In the genomic region with DNA sequence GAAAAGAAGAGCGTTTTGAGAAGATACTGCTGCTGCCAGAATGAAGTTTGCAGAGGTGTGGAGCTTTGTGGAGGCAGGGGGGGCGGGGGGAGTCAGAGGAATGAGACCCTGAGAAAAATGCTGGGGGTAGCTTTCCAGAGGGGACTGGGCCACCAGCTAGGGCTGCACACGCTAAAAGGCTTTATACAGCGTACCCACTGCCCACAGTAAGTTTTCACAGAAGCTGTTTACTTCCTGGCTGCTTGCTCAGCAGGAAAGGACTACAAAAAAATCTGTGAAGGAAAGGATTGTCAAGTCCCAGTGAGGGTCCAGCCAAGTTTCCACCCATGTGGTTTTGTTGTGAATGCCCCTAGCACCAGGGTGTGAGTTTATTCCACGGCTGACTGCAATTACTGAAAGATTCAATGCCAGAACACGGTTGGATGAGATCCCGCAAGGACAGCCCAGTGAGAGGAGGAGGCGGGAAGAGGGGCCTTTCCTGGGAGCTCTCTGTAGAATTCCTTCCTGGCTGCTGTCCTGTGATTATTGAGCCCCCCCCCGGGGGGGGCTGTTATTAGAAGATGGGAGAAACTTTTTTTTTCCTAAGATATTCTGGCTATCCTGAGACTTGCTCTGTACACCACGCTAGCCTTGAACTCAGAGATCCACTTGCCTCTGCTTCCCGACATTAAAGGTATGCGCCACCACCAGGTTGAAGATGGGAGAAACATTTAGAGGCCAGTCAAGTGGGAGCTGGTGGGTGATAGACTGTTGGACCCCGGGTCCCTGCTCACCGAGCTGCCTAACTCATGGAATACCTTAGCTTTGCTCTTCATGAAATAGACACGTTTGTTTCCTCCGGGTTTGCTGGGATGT, we compare ENCODE assay signal across 10 mouse cellular contexts. TPM values are rescaled to one million over a fixed set of nuclear protein-coding genes. Genes with fewer than 3 reads are reported as not detected.
DNase-seq lines count a peak whose midpoint lies in the region; ATAC-seq and TF ChIP-seq lines count a peak whose summit lies in the region.
"Had no signal": no experiment of that assay in that cellular context is flagged by ENCODE, and none has a peak within 500 bp of the region (broad histone marks: within the 10 kb centered on the region; RNA-seq: fewer than 3 reads in every experiment).

No protein-coding gene starts in this region.

- peak overlapping the region; percentile 30; the same call in 1 of the 2 replicates for H3K4me3 ChIP-seq in testis, adult 2 months (ENCODE audit: control insufficient read depth, low read depth, low read length)
- no peak overlapping the region for H3K4me3 ChIP-seq in neural tube, embryonic 15.5 days (replicated peaks)
- H3K4me3 ChIP-seq: heart, adult 2 months had no signal

- H3K4me1 ChIP-seq in testis, adult 2 months (ENCODE audit: control insufficient read depth, insufficient read depth, low read length), result peaks cover 12% of the 10 kb centered on the region
- H3K4me1 ChIP-seq in neural tube, embryonic 15.5 days, result peaks cover 12% of the 10 kb centered on the region; the same call in 1 of the 2 replicates

- H3K36me3 ChIP-seq in testis, adult 2 months (ENCODE audit: control insufficient read depth, insufficient read depth, low read length), result no peaks in the 10 kb centered on the region
- no peaks in the 10 kb centered on the region for H3K36me3 ChIP-seq in neural tube, embryonic 15.5 days

- H3K9ac ChIP-seq in neural tube, embryonic 15.5 days (replicated peaks), result no peak overlapping the region

- no peak for TF ChIP-seq CTCF in testis, adult 2 months (IDR thresholded peaks at IDR 0.05; ENCODE audit: control insufficient read depth, insufficient read depth, insufficient replicate concordance, low read depth, low read length)

- H3K9me3 ChIP-seq in neural tube, embryonic 15.5 days (replicated peaks), result no peaks in the 10 kb centered on the region

- WGBS in neural tube, embryonic 15.5 days, result 41% methylated on average over 16 of the region's 16 CpGs

- no peaks in the 10 kb centered on the region for H3K27me3 ChIP-seq in testis, adult 2 months (ENCODE audit: control insufficient read depth, insufficient read depth, low read length)
- H3K27me3 ChIP-seq in neural tube, embryonic 15.5 days (replicated peaks), result no peaks in the 10 kb centered on the region

- DNase-seq in cerebellum, adult 18-20 months, result peak; percentile 6 to 7
- no peak for DNase-seq in cerebellum, adult 8-10 months
- DNase-seq in testis, postnatal 14 days (ENCODE audit: low spot score), result no peak
- DNase-seq in left cerebral cortex, adult 11 months (ENCODE audit: low spot score), result peak; percentile 22
- no peak for DNase-seq in liver

- peak; percentile 85 for ATAC-seq in neural tube, embryonic 15.5 days (ENCODE audit: low FRiP score)
- no peak for ATAC-seq in megakaryocyte progenitor cell, adult 5-6 weeks (replicated peaks; ENCODE audit: poor library complexity)

- no peak overlapping the region for H3K27ac ChIP-seq in testis, adult 2 months (ENCODE audit: control insufficient read depth, insufficient read depth, low read depth, low read length)
- no peak overlapping the region for H3K27ac ChIP-seq in neural tube, embryonic 15.5 days (replicated peaks)
- H3K27ac ChIP-seq: heart, adult 2 months; macrophage had no signal

- TF ChIP-seq POLR2A in testis, adult 2 months (IDR thresholded peaks at IDR 0.05; ENCODE audit: control insufficient read depth, low read depth, low read length), result no peak

- H3K4me2 ChIP-seq in neural tube, embryonic 15.5 days, result 0 out of 2 replicates have a peak overlapping the region, but pooled peaks have one; percentile 13

RNA-seq across cellular contexts. Expression of gene Il21, which starts 49.8 kb away (rescaled TPM):
- polyA plus RNA-seq in testis, adult 2 months (2012; rRNA removed), result 0.06 and 0.10 TPM in 2 replicates
- not detected in 2 replicates for polyA plus RNA-seq in neural tube, embryonic 15.5 days (2015; fragmentation: Nextera tagmentation; extraction: Ambion mirVana)
- not detected in 2 replicates for total RNA-seq in megakaryocyte progenitor cell, adult 5-6 weeks (2015)
- total RNA-seq in megakaryocyte progenitor cell, adult 5-6 weeks (2017), result not detected in 2 replicates
- total RNA-seq: heart, adult 2 months had no signal
- polyA plus RNA-seq: heart, adult 2 months; macrophage had no signal

RNA-seq across cellular contexts. Expression of gene Il2, which starts 56.9 kb away (rescaled TPM):
- polyA plus RNA-seq in testis, adult 2 months (2012; rRNA removed), result not detected in 2 replicates
- 0.23 and 0.68 TPM in 2 replicates for polyA plus RNA-seq in neural tube, embryonic 15.5 days (2015; fragmentation: Nextera tagmentation; extraction: Ambion mirVana)
- total RNA-seq in megakaryocyte progenitor cell, adult 5-6 weeks (2015), result 0.17 and 0.81 TPM in 2 replicates
- total RNA-seq in megakaryocyte progenitor cell, adult 5-6 weeks (2017), result 0.12 TPM in 1 of 2 replicates, not detected in the other
- total RNA-seq: heart, adult 2 months had no signal
- polyA plus RNA-seq: heart, adult 2 months; macrophage had no signal

Comparison
In these comparisons a context has a peak if more than half of its experiments do, and no peak if none do; other contexts are left out.
1. DNase-seq: peak in cerebellum, adult 18-20 months (2 of 2) and left cerebral cortex, adult 11 months (single experiment); none in cerebellum, adult 8-10 months (single experiment), testis, postnatal 14 days (single experiment) and liver (single experiment).